Mouse (Mus musculus) erythroblast, embryonic 14.5 days (primary cell): ENCODE measurements around the gene Prkag2. TPM values are rescaled to one million over a fixed set of nuclear protein-coding genes. Genes with fewer than 3 reads are reported as not detected.

Experiments used
- H3K27me3 ChIP-seq: 2 replicates; pipeline ENCODE4 v1.6.1; 2012; ENCODE audit warnings: inconsistent platforms; ENCODE audit not compliant: control insufficient read depth
- H3K36me3 ChIP-seq: 2 replicates; pipeline ENCODE4 v1.6.1; 2012; ENCODE audit warnings: mild to moderate bottlenecking, inconsistent platforms; ENCODE audit not compliant: control insufficient read depth
- H3K4me1 ChIP-seq: 2 replicates; pipeline ENCODE4 v1.6.1; 2012; ENCODE audit warnings: inconsistent platforms; ENCODE audit not compliant: control insufficient read depth
- H3K4me3 ChIP-seq: replicated peaks from 2 replicates; pipeline ENCODE3; 2012; ENCODE audit warnings: moderate library complexity, mild to moderate bottlenecking, inconsistent platforms
- H3K9me3 ChIP-seq: 2 replicates; pipeline ENCODE4 v1.6.1; 2012; ENCODE audit warnings: low read length, inconsistent platforms, mixed read lengths; ENCODE audit not compliant: control insufficient read depth
- GATA1 ChIP-seq: IDR thresholded peaks from 2 replicates; pipeline ENCODE4 v1.6.1; 2012; ENCODE audit warnings: low read length, inconsistent platforms, mixed read lengths
- TAL1 ChIP-seq: IDR thresholded peaks from 3 replicates; pipeline ENCODE4 v1.6.1; 2012; ENCODE audit warnings: low read length, inconsistent platforms, mixed read lengths
- polyA plus RNA-seq: library from polyadenylated mRNA; stranded (reverse); fragments of >175 nt; gene quantifications from 2 replicates; pipeline ENCODE4 v1.2.3, GENCODE M21; 2012

The Prkag2 gene
- polyA plus RNA-seq, 1 experiment: 0.07 TPM

DNA sequence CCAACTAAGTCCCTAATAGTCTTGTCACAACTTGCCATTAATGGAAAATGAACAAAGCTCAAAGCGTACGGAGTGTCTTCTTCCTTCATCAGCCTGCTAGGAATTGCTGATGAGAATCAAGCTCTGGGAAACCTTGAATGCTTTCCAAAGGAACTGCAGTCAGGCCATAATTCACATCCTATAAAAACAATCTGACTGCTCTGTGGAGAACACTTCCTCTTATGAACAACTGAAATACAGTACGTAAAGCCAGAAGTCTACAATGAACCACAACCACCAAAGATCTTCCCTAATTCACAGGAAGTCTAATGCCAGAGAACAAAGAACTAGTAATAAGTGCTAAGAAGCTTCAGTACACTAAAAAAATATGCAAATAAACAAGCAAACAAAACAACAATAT, 286.5 kb downstream of the Prkag2 start:
- Histone ChIP-seq H3K36me3 (peaks cover 94% of the 10 kb centered on the region), H3K4me1 (no peaks in the 10 kb centered on the region), H3K27me3 (no peaks in the 10 kb centered on the region), H3K9me3 (no peaks in the 10 kb centered on the region), H3K4me3 (no peak overlapping the region)
- TF ChIP-seq TAL1 (no peak), GATA1 (no peak)

GRCm38 (mm10) chr5:24813005-24813404, 287.4 kb downstream of the Prkag2 start:
- Histone ChIP-seq H3K4me3 (no peak overlapping the region), H3K27me3 (no peaks in the 10 kb centered on the region), H3K36me3 (peaks cover 93% of the 10 kb centered on the region), H3K9me3 (no peaks in the 10 kb centered on the region), H3K4me1 (no peaks in the 10 kb centered on the region)
- no peak for TF ChIP-seq GATA1

Other genes with a start within 250 kb of the Prkag2 start
- gene Galntl5, start 80.8 kb upstream of the Prkag2 start, polyA plus RNA-seq: not detected in 2 replicates
- 0.01 and 0.02 TPM in 2 replicates for gene Galnt11, start 121.3 kb upstream of the Prkag2 start, polyA plus RNA-seq
- not detected in 2 replicates for gene E130116L18Rik, start 122.5 kb upstream of the Prkag2 start, polyA plus RNA-seq